25 mouse cellular contexts compared by ENCODE assay signal in the genomic region with DNA sequence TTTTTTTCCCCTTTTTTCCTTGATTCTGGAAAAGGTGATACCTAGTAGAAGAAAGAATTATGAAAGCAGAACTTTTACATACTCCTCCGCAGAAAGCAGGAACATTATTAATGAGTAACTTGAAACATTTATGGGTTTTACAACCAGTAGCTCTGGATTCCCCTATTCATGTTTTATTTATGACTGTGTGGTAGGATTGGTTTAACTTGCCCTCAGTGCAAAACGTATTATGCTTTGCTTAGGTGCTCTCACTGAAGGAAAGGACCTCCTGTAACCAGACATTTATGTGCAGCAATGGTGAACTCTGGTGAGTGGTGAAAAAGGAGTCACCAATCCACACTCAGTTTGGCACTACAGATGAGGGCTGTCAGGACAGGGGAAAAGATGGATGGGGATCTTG. TPM values are rescaled to one million over a fixed set of nuclear protein-coding genes. Genes with fewer than 3 reads are reported as not detected.
"Had no signal": no experiment of that assay in that cellular context is flagged by ENCODE, and none has a peak within 500 bp of the region (broad histone marks: within the 10 kb centered on the region; RNA-seq: fewer than 3 reads in every experiment).

No protein-coding gene starts in this region.

- H3K4me2 ChIP-seq: heart, embryonic 12.5 days; hindbrain, embryonic 12.5 days; hindbrain, embryonic 14.5 days; limb, embryonic 13.5 days; limb, embryonic 15.5 days; liver, embryonic 12.5 days had no signal

- H3K4me3 ChIP-seq: gastrocnemius, adult 2 months; heart, embryonic 10.5 days; heart, embryonic 12.5 days; hindbrain, embryonic 10.5 days; hindbrain, embryonic 12.5 days; limb, embryonic 13.5 days; limb, embryonic 15.5 days; liver, embryonic 12.5 days had no signal

- DNase-seq: gastrocnemius, adult 2 months; gastrocnemius, postnatal 10 days; gastrocnemius, postnatal 25 days; heart, adult 18-20 months; heart, postnatal 10 days; heart, postnatal 4 days; kidney, adult 11 months; kidney, postnatal 10 days; kidney, postnatal 25 days; layer of hippocampus, adult 9-11 months; layer of hippocampus, postnatal 36 days; left cerebral cortex, postnatal 4 days had no signal

- H3K9ac ChIP-seq: heart, embryonic 12.5 days; hindbrain, embryonic 12.5 days; hindbrain, embryonic 14.5 days; limb, embryonic 13.5 days; limb, embryonic 15.5 days; liver, embryonic 12.5 days; liver, embryonic 14.5 days had no signal

- H3K27me3 ChIP-seq: heart, embryonic 12.5 days; hindbrain, embryonic 12.5 days; limb, embryonic 13.5 days; limb, embryonic 15.5 days; liver, embryonic 12.5 days had no signal

- H3K27ac ChIP-seq: gastrocnemius, adult 2 months; heart, embryonic 10.5 days; hindbrain, embryonic 10.5 days; hindbrain, embryonic 12.5 days; hindbrain, embryonic 14.5 days; limb, embryonic 13.5 days; limb, embryonic 15.5 days; liver, embryonic 12.5 days; liver, embryonic 14.5 days had no signal

- H3K9me3 ChIP-seq: heart, embryonic 10.5 days; heart, embryonic 12.5 days; hindbrain, embryonic 10.5 days; hindbrain, embryonic 12.5 days; limb, embryonic 13.5 days; limb, embryonic 15.5 days; liver, embryonic 12.5 days had no signal

- ATAC-seq: hindbrain, embryonic 16.5 days; inflammation-experienced regulatory T-cells, adult 6 months; liver, embryonic 12.5 days had no signal

- H3K4me1 ChIP-seq: heart, embryonic 10.5 days; hindbrain, embryonic 10.5 days; hindbrain, embryonic 12.5 days; limb, embryonic 13.5 days; limb, embryonic 15.5 days; liver, embryonic 12.5 days had no signal

- H3K36me3 ChIP-seq: heart, embryonic 10.5 days; heart, embryonic 12.5 days; hindbrain, embryonic 10.5 days; hindbrain, embryonic 12.5 days; limb, embryonic 13.5 days; limb, embryonic 15.5 days; liver, embryonic 12.5 days had no signal

RNA-seq across cellular contexts. Expression of gene Kcnj3, which starts 8.1 kb away (rescaled TPM):
- polyA plus RNA-seq: inflammation-experienced regulatory T-cells, adult 6 months; liver, adult 2 months; liver, embryonic 16.5 days had no signal
